Mouse (Mus musculus): ENCODE data around the gene Tcl1b2. TPM values are rescaled to one million over a fixed set of nuclear protein-coding genes. Genes with fewer than 3 reads are reported as not detected.

Tcl1b2 gene
- polyA plus RNA-seq (2012; rRNA removed): not detected in 2 replicates

DNA sequence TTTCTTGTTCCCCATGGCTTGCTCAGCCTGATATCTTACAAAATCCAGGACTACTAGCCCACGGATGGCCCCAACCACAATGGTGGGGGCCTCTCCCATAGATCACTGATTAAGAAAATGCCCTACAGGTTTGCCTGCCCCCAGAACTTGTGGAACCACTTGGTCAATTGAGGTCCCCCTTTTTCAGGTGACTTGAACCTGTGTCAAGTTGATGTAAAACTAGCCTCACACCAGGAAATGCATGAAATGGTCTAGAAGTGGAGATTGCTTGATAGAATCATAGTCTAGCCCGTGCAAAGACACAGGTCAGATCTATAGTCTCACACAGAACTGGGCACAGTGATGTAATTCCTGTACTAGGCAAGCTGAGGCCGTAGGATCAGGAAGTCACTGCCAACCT, at the start of gene Tcl1b2:
TSS of gene Tcl1b2 (plus strand) at position 301 of the 400 bp plus-strand sequence.
- no peak for TF ChIP-seq POLR2A (IDR thresholded peaks at IDR 0.05; ENCODE audit: borderline replicate concordance, insufficient read depth, low read length)
- no peak for TF ChIP-seq CTCF (IDR thresholded peaks at IDR 0.05; ENCODE audit: borderline replicate concordance, insufficient read depth, low read depth, low read length)
- H3K4me1 ChIP-seq (ENCODE audit: control insufficient read depth, insufficient read depth, low read length): no peaks in the 10 kb centered on the region
- no peak within 1 kb of the TSS for H3K4me3 ChIP-seq (replicated peaks; ENCODE audit: insufficient read depth, low read depth, low read length)
- DNase-seq: no peak
- H3K27me3 ChIP-seq (ENCODE audit: control insufficient read depth, insufficient read depth, low read length): no peaks in the 10 kb centered on the region
- no peak within 1 kb of the TSS for H3K27ac ChIP-seq (ENCODE audit: insufficient read depth, low read length)
- 77% methylated on average over 3 of the region's 3 CpGs for WGBS

DNA sequence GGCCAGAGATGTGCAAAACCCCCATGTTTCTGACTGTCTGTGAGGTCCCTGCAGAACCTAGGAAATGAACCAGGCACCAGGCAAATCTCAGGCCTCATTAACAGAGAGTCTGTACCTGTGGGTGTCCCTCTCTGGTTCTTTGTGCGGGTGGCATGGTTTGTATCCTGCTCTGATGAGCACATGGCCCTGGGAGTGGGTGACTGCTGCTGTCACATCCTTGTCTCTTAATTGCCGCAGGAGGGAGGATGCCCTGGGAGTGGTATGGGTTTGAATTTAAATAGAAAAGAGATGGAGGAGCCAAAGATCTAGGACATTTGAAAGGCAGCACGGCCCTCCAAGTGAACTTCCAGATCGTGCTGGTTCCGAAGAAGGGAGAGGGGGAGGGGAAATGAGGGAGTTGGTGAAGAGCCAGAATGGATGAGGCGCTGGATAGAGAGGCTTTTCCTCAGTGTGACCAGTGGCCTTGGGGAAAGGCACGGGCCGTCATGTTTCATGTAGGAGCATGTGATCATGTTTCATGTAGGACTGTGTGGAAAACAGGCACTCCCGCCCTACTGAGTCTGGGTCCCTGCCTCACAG, 46.3 kb upstream of the Tcl1b2 start:
- WGBS: 58% methylated on average over 9 of the region's 9 CpGs
- no peak overlapping the region for H3K27ac ChIP-seq (ENCODE audit: insufficient read depth, low read length)
- no peak for DNase-seq

DNA sequence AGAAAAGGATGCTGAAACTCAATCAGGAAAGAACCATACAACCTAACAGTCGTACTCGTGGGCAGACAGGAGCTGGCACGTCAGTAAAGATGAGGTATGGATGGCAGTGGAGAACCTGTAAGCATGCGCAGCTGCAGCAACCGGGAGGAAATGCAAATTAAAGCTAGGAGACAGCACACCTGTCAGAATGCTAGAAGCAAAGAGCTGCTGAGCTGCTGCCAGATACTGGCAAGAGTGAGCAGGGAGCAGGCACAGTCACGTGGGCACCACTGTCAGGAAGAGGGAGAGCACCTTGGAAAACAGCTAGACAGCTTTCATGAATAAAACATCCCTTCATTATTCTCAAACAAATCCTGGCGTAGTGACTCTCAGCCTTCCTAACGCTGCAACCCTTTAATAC, 42.9 kb upstream of the Tcl1b2 start:
- H3K4me1 ChIP-seq (ENCODE audit: control insufficient read depth, insufficient read depth, low read length): no peaks in the 10 kb centered on the region
- no peak for TF ChIP-seq POLR2A (IDR thresholded peaks at IDR 0.05; ENCODE audit: borderline replicate concordance, insufficient read depth, low read length)
- no peak for TF ChIP-seq CTCF (IDR thresholded peaks at IDR 0.05; ENCODE audit: borderline replicate concordance, insufficient read depth, low read depth, low read length)
- no peak overlapping the region for H3K4me3 ChIP-seq (replicated peaks; ENCODE audit: insufficient read depth, low read depth, low read length)
- 63% methylated on average over 8 of the region's 8 CpGs for WGBS
- no peaks in the 10 kb centered on the region for H3K27me3 ChIP-seq (ENCODE audit: control insufficient read depth, insufficient read depth, low read length)
- no peak overlapping the region for H3K27ac ChIP-seq (ENCODE audit: insufficient read depth, low read length)
- no peak for DNase-seq

More for the DNA sequence above, 46.3 kb upstream of the Tcl1b2 start:
- TF ChIP-seq CTCF (IDR thresholded peaks at IDR 0.05; ENCODE audit: borderline replicate concordance, insufficient read depth, low read depth, low read length) (no peak), POLR2A (IDR thresholded peaks at IDR 0.05; ENCODE audit: borderline replicate concordance, insufficient read depth, low read length) (no peak)
- Histone ChIP-seq H3K27me3 (ENCODE audit: control insufficient read depth, insufficient read depth, low read length) (no peaks in the 10 kb centered on the region), H3K4me1 (ENCODE audit: control insufficient read depth, insufficient read depth, low read length) (no peaks in the 10 kb centered on the region), H3K4me3 (replicated peaks; ENCODE audit: insufficient read depth, low read depth, low read length) (no peak overlapping the region)

DNA sequence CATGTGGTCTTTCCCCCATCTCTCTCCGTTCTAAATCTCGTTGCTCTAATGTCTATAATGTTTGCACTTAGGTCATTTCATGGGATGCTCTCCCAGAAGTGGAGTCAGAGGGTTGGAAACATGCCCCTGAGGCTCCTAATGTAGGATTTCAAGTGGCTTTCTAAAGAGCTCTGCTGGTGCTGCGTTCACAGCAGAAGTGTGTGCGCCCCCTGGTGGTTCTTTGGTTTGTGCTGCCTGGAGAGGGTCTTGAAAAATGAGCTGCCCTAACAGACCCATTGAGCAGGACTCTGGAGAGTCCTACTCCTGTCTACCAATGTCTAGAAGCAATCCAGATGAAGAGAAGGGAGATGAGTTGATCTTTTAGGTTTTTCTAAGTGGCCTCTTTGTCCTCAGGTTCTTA, 41.8 kb upstream of the Tcl1b2 start:
- DNase-seq: peak; percentile 50 to 59
- Histone ChIP-seq H3K4me1 (ENCODE audit: control insufficient read depth, insufficient read depth, low read length) (peaks cover 4% of the 10 kb centered on the region; the same call in 1 of the 2 replicates), H3K27me3 (ENCODE audit: control insufficient read depth, insufficient read depth, low read length) (no peaks in the 10 kb centered on the region), H3K4me3 (replicated peaks; ENCODE audit: insufficient read depth, low read depth, low read length) (no peak overlapping the region), H3K27ac (ENCODE audit: insufficient read depth, low read length) (no peak overlapping the region)
- 9% methylated on average over 4 of the region's 4 CpGs for whole genome bisulfite sequencing
- TF ChIP-seq POLR2A (IDR thresholded peaks at IDR 0.05; ENCODE audit: borderline replicate concordance, insufficient read depth, low read length) (no peak), CTCF (IDR thresholded peaks at IDR 0.05; ENCODE audit: borderline replicate concordance, insufficient read depth, low read depth, low read length) (peak; percentile 47)

DNA sequence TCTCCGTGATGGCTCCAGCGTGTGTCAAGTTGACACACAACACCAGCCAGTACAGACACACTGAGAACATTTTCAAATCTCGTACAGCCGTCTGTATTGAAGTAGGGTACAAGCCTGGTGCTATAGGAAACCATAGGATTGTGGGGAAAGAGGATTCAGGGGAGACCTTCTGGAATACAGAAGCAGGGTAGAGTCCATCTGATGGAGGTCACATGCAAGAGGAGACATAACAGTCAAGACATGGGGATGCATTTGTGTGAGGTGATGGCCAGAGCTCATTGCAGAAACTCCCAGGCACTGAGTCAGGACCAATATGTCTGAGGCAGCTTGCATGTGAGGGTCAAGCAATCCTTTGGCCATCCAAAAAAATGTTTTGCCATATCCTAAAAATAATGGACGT, 40.5 kb upstream of the Tcl1b2 start:
- no peak overlapping the region for H3K4me3 ChIP-seq (replicated peaks; ENCODE audit: insufficient read depth, low read depth, low read length)
- TF ChIP-seq POLR2A (IDR thresholded peaks at IDR 0.05; ENCODE audit: borderline replicate concordance, insufficient read depth, low read length) (no peak), CTCF (IDR thresholded peaks at IDR 0.05; ENCODE audit: borderline replicate concordance, insufficient read depth, low read depth, low read length) (no peak)
- H3K4me1 ChIP-seq (ENCODE audit: control insufficient read depth, insufficient read depth, low read length): peaks cover 14% of the 10 kb centered on the region
- WGBS: 89% methylated on average over 5 of the region's 5 CpGs
- H3K27ac ChIP-seq (ENCODE audit: insufficient read depth, low read length): no peak overlapping the region
- no peaks in the 10 kb centered on the region for H3K27me3 ChIP-seq (ENCODE audit: control insufficient read depth, insufficient read depth, low read length)
- no peak for DNase-seq

DNA sequence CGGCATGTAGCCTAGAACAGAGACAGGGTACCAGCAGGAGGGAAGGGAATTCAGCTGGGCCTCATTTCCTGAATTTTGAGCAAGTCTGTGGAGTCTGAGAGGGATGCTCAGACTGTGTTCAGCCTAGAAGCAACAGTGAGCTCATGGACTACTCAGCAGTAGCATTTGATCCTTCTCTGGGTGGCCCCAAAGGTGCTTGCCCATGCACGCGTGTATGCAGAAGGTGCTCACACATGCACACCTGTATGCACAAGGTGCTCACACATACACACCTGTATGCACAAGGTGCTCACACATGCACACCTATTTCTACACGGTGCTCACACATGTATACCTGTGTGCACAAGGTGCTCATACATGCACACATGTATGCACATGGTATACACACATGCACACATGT, 37.0 kb upstream of the Tcl1b2 start:
- Histone ChIP-seq H3K4me1 (ENCODE audit: control insufficient read depth, insufficient read depth, low read length) (peaks cover 14% of the 10 kb centered on the region), H3K4me3 (replicated peaks; ENCODE audit: insufficient read depth, low read depth, low read length) (no peak overlapping the region), H3K27me3 (ENCODE audit: control insufficient read depth, insufficient read depth, low read length) (no peaks in the 10 kb centered on the region), H3K27ac (ENCODE audit: insufficient read depth, low read length) (no peak overlapping the region; the same call in 1 of the 2 replicates)
- no peak for TF ChIP-seq POLR2A (IDR thresholded peaks at IDR 0.05; ENCODE audit: borderline replicate concordance, insufficient read depth, low read length)
- 94% methylated on average over 4 of the region's 4 CpGs for WGBS
- DNase-seq: no peak

DNA sequence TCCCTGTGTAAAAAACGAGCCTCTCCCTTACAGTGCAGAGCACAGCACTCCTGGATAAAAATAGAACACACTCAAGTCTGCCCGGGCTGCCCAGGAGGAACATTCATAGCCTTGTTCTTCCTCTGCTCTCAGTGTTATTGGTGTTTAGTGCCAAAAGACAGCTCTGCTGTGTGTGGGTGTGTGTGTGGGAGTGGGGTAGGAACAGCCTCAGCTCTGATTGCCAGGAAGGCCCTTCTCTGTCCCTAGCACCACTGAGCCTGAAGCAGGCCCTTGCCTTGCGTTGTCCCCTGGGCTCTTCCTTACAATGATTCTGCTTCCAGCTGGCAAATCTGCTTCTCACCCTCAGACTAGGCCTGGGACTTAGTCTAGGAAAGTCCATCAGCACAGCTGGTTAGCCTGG, 36.4 kb upstream of the Tcl1b2 start:
- Histone ChIP-seq H3K27ac (ENCODE audit: insufficient read depth, low read length) (no peak overlapping the region), H3K4me1 (ENCODE audit: control insufficient read depth, insufficient read depth, low read length) (peaks cover 14% of the 10 kb centered on the region), H3K27me3 (ENCODE audit: control insufficient read depth, insufficient read depth, low read length) (no peaks in the 10 kb centered on the region), H3K4me3 (replicated peaks; ENCODE audit: insufficient read depth, low read depth, low read length) (no peak overlapping the region)
- DNase-seq: no peak
- no peak for TF ChIP-seq CTCF (IDR thresholded peaks at IDR 0.05; ENCODE audit: borderline replicate concordance, insufficient read depth, low read depth, low read length)
- no peak for TF ChIP-seq POLR2A (IDR thresholded peaks at IDR 0.05; ENCODE audit: borderline replicate concordance, insufficient read depth, low read length)
- WGBS: 20% methylated on average over 3 of the region's 3 CpGs

DNA sequence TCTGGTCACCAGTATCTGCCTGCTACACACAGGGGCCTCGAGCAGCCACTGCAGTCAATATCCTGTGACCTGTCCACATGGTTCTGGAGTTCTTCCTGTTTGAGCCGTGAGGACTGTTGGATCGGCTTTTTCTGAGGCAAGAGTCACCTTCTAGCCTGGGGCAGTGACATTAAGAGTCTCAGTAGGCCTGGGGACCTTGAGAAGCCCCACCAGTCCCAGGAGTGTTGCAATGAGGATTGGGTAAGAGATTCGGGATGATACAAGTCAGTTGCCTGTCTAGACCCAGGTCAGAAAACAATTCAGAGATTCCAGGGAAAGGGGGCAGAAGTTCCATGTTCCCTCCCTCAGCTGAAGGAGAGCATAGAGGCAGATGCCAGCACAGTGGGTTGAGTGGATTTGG, 36.0 kb upstream of the Tcl1b2 start:
- no peak for DNase-seq
- WGBS: 73% methylated on average over 4 of the region's 4 CpGs
- Histone ChIP-seq H3K27ac (ENCODE audit: insufficient read depth, low read length) (no peak overlapping the region), H3K4me3 (replicated peaks; ENCODE audit: insufficient read depth, low read depth, low read length) (no peak overlapping the region), H3K4me1 (ENCODE audit: control insufficient read depth, insufficient read depth, low read length) (peaks cover 14% of the 10 kb centered on the region), H3K27me3 (ENCODE audit: control insufficient read depth, insufficient read depth, low read length) (no peaks in the 10 kb centered on the region)
- TF ChIP-seq CTCF (IDR thresholded peaks at IDR 0.05; ENCODE audit: borderline replicate concordance, insufficient read depth, low read depth, low read length): no peak
- TF ChIP-seq POLR2A (IDR thresholded peaks at IDR 0.05; ENCODE audit: borderline replicate concordance, insufficient read depth, low read length): no peak

All from cerebellum, adult 2 months (tissue).